Mouse (Mus musculus) liver, embryonic 14 days (tissue): ENCODE results near the gene Gm3298. TPM values are rescaled to one million over a fixed set of nuclear protein-coding genes. Genes with fewer than 3 reads are reported as not detected.

Experiments
- polyA plus RNA-seq: library from polyadenylated mRNA; depleted of rRNA; stranded (reverse); fragments of >200 nt; gene quantifications from 2 replicates; pipeline ENCODE4 v1.2.3, GENCODE M21; 2012; rRNA removed

Gm3298 gene
- not detected in 2 replicates for polyA plus RNA-seq

DNA sequence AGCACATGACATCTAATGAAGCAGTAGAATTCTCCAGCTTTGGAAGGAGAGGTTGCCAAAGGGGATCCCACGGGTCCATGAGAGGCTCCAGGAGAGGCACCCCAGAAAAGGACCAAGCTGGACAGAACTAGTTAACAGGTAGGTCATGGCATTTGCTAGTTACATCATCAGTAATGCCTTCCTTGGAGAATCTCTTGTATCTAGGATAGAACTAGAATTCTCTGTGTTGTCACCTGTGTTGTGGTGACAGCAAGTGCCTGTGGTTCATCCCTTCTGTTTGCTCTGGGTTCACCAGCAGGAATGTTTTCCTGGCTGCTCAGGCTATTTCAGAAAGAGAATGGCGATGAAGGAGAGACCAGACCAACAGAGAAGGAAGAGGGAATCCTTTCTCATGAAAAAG, at the start of gene Gm3298:
Gene Gm3298 (plus strand): TSS at position 301 of the 400 bp plus-strand sequence.

DNA sequence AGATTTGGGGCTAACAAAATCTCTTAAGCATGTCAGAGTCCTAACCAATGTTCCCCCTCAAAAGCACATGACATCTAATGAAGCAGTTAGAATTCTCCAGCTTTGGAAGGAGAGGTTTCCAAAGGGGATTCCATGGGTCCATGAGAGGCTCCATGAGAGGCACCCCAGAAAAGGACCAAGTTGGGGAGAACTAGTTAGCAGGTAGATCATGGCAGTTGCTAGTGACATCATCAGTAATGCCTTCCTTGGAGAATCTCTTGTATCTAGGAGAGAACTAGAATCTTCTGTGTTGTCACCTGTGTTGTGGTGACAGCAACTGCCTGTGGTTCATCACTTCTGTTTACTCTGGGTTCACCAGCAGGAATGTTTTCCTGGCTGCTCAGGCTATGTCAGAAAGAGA, 32.1 kb upstream of the Gm3298 start, which contains the start of gene Gm8297:
Gene Gm8297 (plus strand): TSS at position 301 of the 400 bp plus-strand sequence.

DNA sequence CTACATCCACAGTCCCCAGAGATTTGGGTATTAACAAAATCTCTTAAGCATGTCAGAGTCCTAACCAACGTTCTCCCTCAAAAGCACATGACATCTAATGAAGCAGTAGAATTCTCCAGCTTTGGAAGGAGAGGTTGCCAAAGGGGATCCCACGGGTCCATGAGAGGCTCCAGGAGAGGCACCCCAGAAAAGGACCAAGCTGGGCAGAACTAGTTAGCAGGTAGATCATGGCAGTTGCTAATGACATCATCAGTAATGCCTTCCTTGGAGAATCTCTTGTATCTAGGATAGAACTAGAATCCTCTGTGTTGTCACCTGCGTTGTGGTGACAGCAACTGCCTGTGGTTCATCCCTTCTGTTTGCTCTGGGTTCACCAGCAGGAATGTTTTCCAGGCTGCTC, 34.6 kb downstream of the Gm3298 start, which contains the start of gene 4930555G01Rik:
Gene 4930555G01Rik (plus strand): TSS at position 301 of the 400 bp plus-strand sequence.

Other genes starting within 250 kb of the Gm3298 start
- gene Gm9602, start 239.6 kb upstream of the Gm3298 start, polyA plus RNA-seq: not detected in 2 replicates
- gene Gm3269, start 177.8 kb upstream of the Gm3298 start, polyA plus RNA-seq: not detected in 2 replicates
- gene Gm3264, start 160.3 kb upstream of the Gm3298 start, polyA plus RNA-seq: not detected in 2 replicates
- not detected in 2 replicates for gene Gm3278, start 123.5 kb upstream of the Gm3298 start, polyA plus RNA-seq
- not detected in 2 replicates for gene Gm8297, start 32.0 kb upstream of the Gm3298 start, polyA plus RNA-seq
- gene 4930555G01Rik, start 34.7 kb downstream of the Gm3298 start, polyA plus RNA-seq: not detected in 2 replicates
- gene Gm8281, start 55.1 kb downstream of the Gm3298 start, polyA plus RNA-seq: 0.02 TPM in 1 of 2 replicates, not detected in the other
- gene Gm8279, start 115.6 kb downstream of the Gm3298 start, polyA plus RNA-seq: not detected in 2 replicates
- not detected in 2 replicates for gene Gm3317, start 148.6 kb downstream of the Gm3298 start, polyA plus RNA-seq
- not detected in 2 replicates for gene Gm8271, start 169.9 kb downstream of the Gm3298 start, polyA plus RNA-seq
- not detected in 2 replicates for gene Gm3526, start 244.7 kb downstream of the Gm3298 start, polyA plus RNA-seq